Mouse (Mus musculus): Measurements from ENCODE around the gene Slc38a4.

Gene Slc38a4

DNA sequence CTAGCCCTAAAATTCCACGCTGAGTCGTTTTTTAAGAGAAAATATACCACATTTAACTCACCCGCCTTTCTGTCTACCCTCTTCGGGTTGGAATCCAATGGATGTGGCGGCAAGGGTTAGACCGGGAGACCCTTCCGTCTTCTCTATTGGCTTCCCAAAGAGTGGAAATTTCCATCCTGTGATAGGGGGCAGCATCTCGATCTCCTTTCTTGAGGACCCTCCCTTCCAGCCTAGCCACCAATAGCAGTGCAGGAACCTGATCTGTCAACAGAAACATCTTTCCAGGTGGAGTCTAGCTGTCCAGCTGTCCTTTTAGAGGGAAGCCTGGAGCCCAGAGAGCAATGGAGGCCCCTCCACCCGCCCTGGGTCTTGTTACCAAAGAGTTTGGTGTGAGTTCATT is at the start of gene Slc38a4:
TSS of gene Slc38a4 (minus strand) at position 163 of the 400 bp plus-strand sequence.
- DNase-seq: no peak

DNA sequence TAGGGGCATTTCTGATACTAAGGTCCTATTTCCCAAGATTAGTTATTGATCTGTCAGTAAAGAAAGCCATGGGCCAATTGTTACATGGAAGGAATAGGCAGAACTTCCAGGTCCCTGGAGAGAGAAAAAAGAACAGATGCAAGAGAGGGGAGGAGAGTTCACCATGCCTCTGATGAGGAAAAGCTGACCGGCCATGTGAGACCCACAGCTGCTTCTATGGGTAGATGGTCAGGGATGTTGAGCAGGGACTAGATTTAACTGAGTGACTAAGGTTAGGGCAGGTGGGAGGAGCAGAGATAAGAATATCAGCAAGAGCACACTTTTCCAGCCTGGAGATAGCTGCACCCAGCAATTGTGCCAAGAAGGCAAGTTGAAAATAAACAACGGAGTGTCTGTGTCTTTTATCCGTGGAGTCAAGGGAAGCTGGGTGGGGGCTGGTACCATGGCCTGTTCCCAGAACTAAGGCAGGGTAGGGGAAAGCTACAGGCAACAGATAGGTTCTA is 49.2 kb upstream of the Slc38a4 start:
- no peak for DNase-seq

DNA sequence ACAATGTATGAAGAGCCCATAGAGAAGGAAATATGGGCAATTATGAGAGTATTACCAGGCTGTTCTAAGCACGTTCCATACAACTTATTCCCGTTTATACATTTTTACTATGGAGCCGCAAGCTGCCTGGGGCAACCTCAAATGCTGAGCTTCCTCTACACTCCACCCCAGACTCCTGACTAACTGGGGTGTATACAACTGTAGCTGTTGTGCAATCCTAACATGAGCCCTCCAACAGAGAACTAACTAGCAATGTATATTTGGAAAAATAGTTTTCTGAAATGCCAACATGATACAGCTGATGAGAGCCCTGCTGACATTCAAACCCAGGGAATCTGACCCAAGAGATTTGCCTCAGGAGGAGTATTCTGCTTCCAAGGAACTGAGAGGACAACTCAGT is 48.3 kb upstream of the Slc38a4 start:
- DNase-seq: no peak

DNA sequence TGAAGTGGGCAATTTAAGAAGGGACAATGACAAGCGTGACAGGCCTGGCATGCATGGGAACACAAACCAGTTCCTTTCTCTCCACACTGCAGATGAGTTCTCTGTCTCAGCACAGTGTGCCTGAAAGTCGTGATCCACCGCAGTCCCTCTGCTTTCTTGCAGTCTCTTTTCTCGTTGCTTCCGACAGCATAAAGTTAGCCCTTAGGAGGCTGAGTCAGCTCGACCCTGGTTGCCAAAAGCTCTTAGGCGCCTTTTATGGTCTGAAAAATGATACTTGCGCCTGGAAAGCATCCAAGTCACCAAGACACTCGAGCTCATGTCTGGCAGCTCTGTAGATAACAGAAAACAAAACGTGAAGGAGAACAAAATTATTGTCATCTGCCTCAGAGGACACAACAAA is 47.1 kb upstream of the Slc38a4 start:
- no peak for DNase-seq

DNA sequence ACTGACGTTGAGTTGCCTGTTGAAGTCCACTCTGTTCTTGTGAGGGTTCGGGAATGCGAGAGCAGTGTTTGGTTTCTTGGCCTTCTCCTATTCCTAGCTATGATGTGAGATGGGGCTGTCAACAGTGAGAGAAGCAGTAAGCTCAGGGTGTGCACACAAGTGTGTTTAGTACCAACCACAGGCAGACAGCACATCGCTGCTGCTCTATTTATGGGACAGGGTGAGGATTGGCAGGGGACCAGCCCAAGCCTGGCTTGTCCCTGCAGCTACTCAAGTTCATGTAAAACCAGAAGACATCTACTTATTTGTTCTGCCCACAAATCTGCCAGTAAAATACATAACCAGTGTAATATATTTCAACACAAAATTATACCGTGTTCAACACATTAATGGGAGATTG is 46.4 kb upstream of the Slc38a4 start:
- no peak for DNase-seq

DNA sequence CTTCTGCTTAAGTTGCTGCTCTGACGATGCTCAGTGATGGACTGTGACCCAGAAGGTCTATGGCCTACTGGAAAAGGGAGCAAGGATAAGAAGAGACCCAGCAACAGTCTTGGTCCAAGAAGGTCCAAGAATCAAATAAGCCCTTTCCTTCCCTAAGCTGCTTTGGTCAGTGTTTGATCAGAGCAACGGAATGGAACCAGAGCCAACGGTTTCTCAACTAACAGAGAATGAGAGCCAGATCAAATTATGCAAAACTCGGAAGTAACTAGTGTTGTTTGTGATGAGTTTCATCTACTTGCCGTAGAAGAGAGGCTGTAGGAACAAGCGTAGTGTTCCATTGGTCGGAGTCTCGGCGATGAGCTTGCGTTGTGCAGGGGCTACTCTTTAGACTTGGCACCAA is 43.3 kb upstream of the Slc38a4 start:
- DNase-seq: no peak

DNA sequence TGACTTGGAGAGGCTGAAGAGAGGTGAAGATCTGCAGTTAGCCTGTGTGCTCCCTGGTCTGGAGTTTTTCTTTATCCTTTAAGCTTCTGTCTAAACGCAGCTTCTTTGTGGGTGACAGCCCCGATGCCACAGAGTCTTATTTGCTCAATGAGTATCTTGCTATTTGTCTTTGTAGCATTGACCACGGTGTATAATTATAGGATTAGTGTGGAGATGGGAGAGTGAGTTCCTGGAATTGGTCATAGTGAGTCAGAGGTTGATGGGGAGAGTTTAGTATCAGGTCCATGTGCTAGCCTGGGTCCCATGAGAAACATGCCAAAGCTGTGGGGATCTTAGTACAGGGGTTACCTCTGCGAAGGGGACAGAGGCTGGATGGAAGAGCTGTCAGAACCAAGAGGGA is 41.8 kb upstream of the Slc38a4 start:
- DNase-seq: no peak

DNA sequence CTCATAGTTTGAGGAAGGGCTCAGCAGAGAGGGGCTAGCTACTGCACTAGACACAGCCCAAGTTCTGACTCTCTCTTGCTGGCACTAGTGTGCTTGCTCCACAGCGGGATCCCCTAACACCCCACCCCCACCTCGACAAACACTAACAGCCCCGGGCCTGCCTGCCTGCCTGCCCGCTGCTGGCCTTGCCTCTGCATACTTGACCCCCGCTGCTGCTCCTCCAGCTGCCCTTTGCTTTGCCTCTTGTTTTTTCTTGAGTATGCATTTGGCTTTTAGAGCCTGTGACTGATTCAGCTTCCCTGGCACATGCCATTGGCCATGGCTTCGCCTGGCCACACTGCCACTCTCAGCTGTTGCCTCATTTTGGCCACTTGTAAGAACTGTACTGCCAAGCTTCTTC is 33.8 kb upstream of the Slc38a4 start:
- no peak for DNase-seq

- no peak for DNase-seq
These were observed 30.1 kb upstream of the Slc38a4 start for GRCm38 (mm10) chr15:97085833-97086232.

DNA sequence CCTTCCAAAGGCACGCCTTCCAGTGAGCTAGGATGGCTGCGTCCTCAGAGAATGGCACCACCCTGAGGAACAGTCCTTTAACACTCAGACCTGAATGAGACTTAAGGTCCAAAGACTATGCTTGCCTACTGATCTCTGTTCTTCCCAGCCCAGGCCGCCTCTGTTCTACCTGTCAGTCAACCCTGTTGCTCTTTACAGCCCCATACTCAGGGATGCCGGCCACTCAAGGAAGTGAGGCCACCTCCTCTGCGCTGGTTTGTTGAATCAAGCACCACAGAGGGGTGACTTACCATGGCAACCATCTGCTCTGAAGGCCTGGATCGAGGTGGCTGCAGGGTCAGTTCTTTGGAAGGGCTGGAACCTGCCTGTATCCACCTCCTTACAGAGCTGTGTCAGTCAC is 21.9 kb upstream of the Slc38a4 start:
- no peak for DNase-seq

GRCm38 (mm10) chr15:97076092-97076491 is 20.3 kb upstream of the Slc38a4 start:
- no peak for DNase-seq

DNA sequence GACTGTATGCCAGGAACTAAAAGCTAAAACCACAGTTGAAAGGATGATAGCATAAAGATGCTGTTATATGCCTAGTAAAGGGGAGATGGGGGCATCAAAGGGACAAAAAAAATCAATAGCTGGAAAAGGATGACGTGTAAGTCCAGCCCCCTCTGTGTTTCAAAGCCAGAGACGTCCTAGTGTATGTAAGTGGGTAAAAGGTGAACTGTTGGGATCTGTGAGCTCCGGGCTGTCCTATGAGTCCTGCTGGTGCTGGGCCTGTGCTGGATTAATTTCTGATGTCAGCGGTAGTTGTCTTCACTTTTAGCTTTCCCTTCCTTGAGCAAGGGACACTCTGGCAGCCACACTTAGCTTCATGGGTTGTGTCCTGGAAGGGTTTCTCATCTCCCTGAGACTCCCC is 19.5 kb upstream of the Slc38a4 start:
- DNase-seq: no peak

DNA sequence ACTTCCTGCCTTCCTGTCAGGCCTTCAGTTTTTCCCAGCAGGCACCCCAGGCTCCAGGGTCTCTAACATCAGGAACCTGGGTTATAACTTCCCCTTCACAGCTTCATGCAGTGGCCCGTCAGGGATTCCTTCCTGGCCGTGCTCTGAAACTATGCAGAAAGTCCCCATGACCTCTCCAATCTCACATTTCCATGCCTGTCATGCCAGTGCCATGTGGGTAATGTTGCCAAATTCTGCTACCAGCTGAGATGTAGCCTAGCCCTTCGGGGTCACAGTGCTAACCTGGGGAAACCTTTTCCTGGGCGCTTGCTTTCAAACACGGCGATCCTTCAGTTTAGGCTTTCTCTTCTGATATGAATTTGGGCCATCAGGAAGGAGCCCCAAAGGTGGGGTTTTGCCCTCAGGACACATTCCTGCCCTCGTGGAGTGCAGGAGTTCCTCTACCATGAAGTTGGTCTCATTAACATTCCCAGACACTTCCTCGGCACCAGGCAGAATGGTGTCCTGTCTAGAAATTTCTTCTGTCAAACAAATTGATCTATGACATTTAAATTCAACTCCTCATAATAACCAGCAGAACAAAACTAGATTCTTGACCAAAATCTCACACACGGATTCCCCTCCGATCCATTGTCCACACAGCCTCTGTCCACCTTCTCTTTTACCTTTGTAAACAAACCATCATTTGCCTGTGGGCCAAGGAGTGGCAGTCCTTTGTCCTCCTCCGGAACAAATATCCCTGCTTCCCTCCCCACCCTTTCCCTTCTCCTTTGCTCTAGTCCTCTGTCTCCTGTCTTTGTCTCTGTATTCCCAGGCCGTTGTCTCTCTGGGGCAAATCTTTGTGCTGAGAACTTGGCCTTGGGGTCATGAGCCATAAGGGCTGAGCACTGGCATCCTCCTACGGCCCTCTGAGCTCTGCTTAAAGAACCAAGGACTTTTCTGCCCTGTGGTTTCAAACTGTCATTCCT is 17.4 kb upstream of the Slc38a4 start:
- no peak for DNase-seq

GRCm38 (mm10) chr15:97067340-97068136 is 11.8 kb upstream of the Slc38a4 start:
- DNase-seq: no peak

GRCm38 (mm10) chr15:97066937-97067336 is 11.2 kb upstream of the Slc38a4 start:
- no peak for DNase-seq

DNA sequence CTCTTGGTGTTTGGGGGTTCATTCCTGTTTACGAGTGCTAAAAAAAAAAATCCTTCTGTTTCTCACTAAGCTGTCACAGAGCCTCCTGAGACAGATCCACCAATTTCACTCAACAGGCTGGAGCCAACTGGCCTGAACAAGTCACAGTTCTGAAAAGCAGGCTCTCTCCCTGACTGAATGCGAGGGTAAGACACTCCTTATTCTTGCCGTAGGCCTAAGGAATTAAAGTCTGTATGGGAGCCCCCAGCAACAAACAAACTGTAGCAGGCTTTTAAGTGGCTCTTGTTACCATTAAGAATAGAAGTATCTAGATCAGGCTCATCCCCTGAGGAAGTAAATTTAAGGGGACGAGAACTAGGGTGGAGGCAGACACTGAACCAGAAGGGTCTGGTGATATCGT is 7.5 kb upstream of the Slc38a4 start:
- no peak for DNase-seq

DNA sequence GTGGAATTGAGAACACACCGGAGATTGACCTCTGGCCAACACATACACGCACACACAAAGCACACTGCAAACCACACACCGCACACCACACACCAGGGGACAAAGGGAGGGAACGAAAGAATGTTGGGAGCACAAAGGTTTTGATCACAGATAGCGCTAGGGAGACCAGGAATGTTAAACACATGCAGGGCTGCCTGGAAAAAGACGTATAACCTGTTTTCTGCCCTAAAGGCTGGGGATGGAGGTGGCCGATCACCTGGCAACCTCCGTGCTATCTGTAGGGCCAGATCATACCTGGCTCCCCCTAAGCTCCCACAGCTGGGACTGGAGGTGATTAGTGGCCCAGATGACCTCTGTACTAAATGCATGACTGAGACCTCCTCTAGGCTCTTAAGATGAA is 5.2 kb upstream of the Slc38a4 start:
- no peak for DNase-seq

DNA sequence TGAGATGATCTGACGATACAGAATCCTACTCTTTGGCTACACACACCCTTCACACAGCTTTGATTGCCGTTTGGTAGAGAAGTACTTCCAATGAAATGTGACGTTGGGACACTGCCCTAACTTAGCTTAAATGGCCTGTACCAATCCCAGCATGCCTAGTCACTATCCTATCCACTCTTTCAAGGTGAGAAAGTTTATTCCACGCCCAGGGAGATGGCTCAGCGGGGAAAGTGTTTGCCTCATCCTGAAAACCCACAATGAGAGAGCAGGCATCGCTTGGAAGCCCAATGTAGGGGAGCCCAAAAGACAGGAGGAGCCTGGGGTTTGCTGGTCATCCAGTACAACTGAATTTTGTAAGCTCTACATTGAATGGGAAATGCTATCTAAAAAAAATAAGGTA is 4.8 kb upstream of the Slc38a4 start:
- DNase-seq: no peak

DNA sequence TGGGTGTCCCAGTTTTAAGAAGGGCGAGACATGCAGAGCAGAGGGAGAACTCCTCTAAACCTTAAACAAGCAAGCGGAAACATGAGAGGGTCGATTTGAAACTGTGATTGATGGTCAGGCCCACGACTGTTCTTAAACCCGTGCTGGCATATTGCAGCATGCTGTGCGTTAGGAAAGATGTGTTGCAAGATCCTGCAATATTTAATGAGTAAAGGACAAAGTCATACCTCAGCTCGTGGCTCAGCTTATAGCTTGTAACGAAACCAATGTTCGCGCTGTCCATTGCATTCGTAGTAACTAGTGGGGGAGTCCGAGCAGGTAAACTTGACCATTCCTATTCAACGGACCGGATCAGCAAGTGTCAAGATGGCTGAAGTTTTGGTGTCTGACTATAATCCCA is 4.3 kb upstream of the Slc38a4 start:
- DNase-seq: no peak

GRCm38 (mm10) chr15:97059071-97060041 is 3.6 kb upstream of the Slc38a4 start:
- DNase-seq: no peak

GRCm38 (mm10) chr15:97054767-97055489 is 828 bp downstream of the Slc38a4 start:
- no peak for DNase-seq

DNA sequence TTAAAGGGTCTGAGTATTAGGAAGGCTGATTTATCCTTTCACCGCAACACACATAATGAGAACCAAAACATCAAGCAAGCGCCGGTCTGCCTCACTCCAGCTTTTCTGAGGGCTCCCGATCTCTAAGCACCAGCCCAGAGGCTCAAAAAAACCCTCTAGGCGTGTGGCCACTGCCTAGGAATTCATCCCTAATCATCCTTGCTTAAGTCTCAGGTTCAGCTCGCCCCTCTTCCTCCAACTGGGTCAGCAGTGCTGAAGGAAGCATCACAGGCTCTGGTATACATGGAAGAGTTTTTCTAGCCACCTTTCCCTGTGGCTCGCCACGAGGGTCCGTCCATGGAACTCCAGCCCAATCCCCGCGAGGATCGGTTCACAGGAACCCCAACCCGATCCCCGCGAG is 1.6 kb downstream of the Slc38a4 start:
- no peak for DNase-seq
